Mouse (Mus musculus): ENCODE results near the gene Magi2.

DNA sequence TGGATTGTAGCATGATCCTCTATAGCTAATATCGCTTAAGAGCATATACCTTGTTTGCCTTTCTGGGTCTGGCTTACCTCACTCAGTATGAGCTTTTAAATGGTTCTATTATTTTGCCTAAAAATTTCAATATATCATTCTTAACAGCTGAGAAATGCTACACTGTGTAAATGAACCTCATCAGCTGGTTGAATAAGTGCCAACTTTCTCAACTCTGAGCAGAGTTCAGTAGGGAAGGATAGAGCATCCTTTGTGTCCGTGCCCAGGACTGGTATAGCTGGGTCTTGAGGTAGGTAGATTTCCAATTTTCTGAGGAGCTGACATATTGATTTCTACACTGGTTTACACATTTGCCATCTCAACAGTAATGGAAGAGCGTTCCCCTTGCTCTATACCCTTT, 65.7 kb downstream of the Magi2 start:
- TF ChIP-seq CTCF (IDR thresholded peaks at IDR 0.05), result no peak
- TF ChIP-seq EP300 (IDR thresholded peaks at IDR 0.05), result no peak

Measured in lung, postnatal 0 days (tissue).